Mouse (Mus musculus): ENCODE results near the gene Erfe. TPM values are rescaled to one million over a fixed set of nuclear protein-coding genes. Genes with fewer than 3 reads are reported as not detected.

Gene Erfe
- polyA plus RNA-seq, 1 experiment from 2014 or later = 1.1 TPM

GRCm38 (mm10) chr1:91344001-91344400 is 22.2 kb upstream of the Erfe start:
- Histone ChIP-seq H3K9me3 (ENCODE audit: control insufficient read depth, low read length) (no peaks in the 10 kb centered on the region), H3K9ac (ENCODE audit: low read length) (no peak overlapping the region), H3K27ac (replicated peaks; ENCODE audit: low read depth, low read length) (no peak overlapping the region), H3K4me2 (ENCODE audit: low read depth, severe bottlenecking) (no peak overlapping the region), H3K4me1 (ENCODE audit: control insufficient read depth, insufficient read depth, low read length) (peaks cover 9% of the 10 kb centered on the region), H3K36me3 (ENCODE audit: control insufficient read depth, insufficient read depth, low read length) (no peaks in the 10 kb centered on the region), H3K4me3 (ENCODE audit: low read depth, low read length) (no peak overlapping the region), H3K27me3 (ENCODE audit: control insufficient read depth, insufficient read depth, low read length) (peaks cover 48% of the 10 kb centered on the region)
- ATAC-seq (ENCODE audit: insufficient number of reproducible peaks, low FRiP score, low TSS enrichment, low read depth) (no peak), DNase-seq (ENCODE audit: low spot score) (no peak)
- 72% methylated on average over 3 of the region's 3 CpGs for WGBS

- DNase-seq (ENCODE audit: low spot score) (peak; percentile 54), ATAC-seq (ENCODE audit: insufficient number of reproducible peaks, low FRiP score, low TSS enrichment, low read depth) (no peak)
- peak overlapping the region; percentile 27 for H3K9ac ChIP-seq (ENCODE audit: low read length)
- no peak overlapping the region for H3K27ac ChIP-seq (replicated peaks; ENCODE audit: low read depth, low read length)
- H3K4me1 ChIP-seq (ENCODE audit: control insufficient read depth, insufficient read depth, low read length) = peaks cover 9% of the 10 kb centered on the region
- H3K9me3 ChIP-seq (ENCODE audit: control insufficient read depth, low read length) = no peaks in the 10 kb centered on the region
- H3K4me3 ChIP-seq (ENCODE audit: low read depth, low read length) = peak overlapping the region; percentile 23
- H3K36me3 ChIP-seq (ENCODE audit: control insufficient read depth, insufficient read depth, low read length) = no peaks in the 10 kb centered on the region
- peaks cover 48% of the 10 kb centered on the region for H3K27me3 ChIP-seq (ENCODE audit: control insufficient read depth, insufficient read depth, low read length)
- WGBS = 4% methylated on average over 64 of the region's 68 CpGs
- H3K4me2 ChIP-seq (ENCODE audit: low read depth, severe bottlenecking) = peak overlapping the region; percentile 51
These were observed 21.1 kb upstream of the Erfe start for GRCm38 (mm10) chr1:91344921-91345685.

GRCm38 (mm10) chr1:91346892-91347291 is 19.3 kb upstream of the Erfe start:
- no peak overlapping the region for H3K4me2 ChIP-seq (ENCODE audit: low read depth, severe bottlenecking)
- no peaks in the 10 kb centered on the region for H3K9me3 ChIP-seq (ENCODE audit: control insufficient read depth, low read length)
- H3K36me3 ChIP-seq (ENCODE audit: control insufficient read depth, insufficient read depth, low read length) = no peaks in the 10 kb centered on the region
- H3K27ac ChIP-seq (replicated peaks; ENCODE audit: low read depth, low read length) = no peak overlapping the region
- WGBS = 32% methylated on average over 3 of the region's 3 CpGs
- peaks cover 9% of the 10 kb centered on the region for H3K4me1 ChIP-seq (ENCODE audit: control insufficient read depth, insufficient read depth, low read length)
- H3K9ac ChIP-seq (ENCODE audit: low read length) = no peak overlapping the region
- DNase-seq (ENCODE audit: low spot score) (peak; percentile 79), ATAC-seq (ENCODE audit: insufficient number of reproducible peaks, low FRiP score, low TSS enrichment, low read depth) (no peak)
- peaks cover 45% of the 10 kb centered on the region for H3K27me3 ChIP-seq (ENCODE audit: control insufficient read depth, insufficient read depth, low read length)
- no peak overlapping the region for H3K4me3 ChIP-seq (ENCODE audit: low read depth, low read length)

- no peak within 1 kb of the TSS for H3K9ac ChIP-seq (ENCODE audit: low read length)
- H3K4me1 ChIP-seq (ENCODE audit: control insufficient read depth, insufficient read depth, low read length) = 0 out of 2 replicates have a peak, but pooled peaks cover 2% of the 10 kb centered on the region
- H3K9me3 ChIP-seq (ENCODE audit: control insufficient read depth, low read length) = no peaks in the 10 kb centered on the region
- no peak within 1 kb of the TSS for H3K4me2 ChIP-seq (ENCODE audit: low read depth, severe bottlenecking)
- no peak within 1 kb of the TSS for H3K27ac ChIP-seq (replicated peaks; ENCODE audit: low read depth, low read length)
- H3K27me3 ChIP-seq (ENCODE audit: control insufficient read depth, insufficient read depth, low read length) = peaks cover 10% of the 10 kb centered on the region
- H3K36me3 ChIP-seq (ENCODE audit: control insufficient read depth, insufficient read depth, low read length) = no peaks in the 10 kb centered on the region
- H3K4me3 ChIP-seq (ENCODE audit: low read depth, low read length) = no peak within 1 kb of the TSS
- ATAC-seq (ENCODE audit: insufficient number of reproducible peaks, low FRiP score, low TSS enrichment, low read depth) = no peak
- no peak for DNase-seq (ENCODE audit: low spot score)
- 68% methylated on average over 4 of the region's 4 CpGs for WGBS
These were observed 15.4 kb upstream of the Erfe start, which contains the start of gene Klhl30 for GRCm38 (mm10) chr1:91350841-91351240. Gene Klhl30 (plus strand): TSS chr1:91351016.

GRCm38 (mm10) chr1:91351249-91351648 is 15.0 kb upstream of the Erfe start:
- Histone ChIP-seq H3K4me3 (ENCODE audit: low read depth, low read length) (no peak overlapping the region), H3K36me3 (ENCODE audit: control insufficient read depth, insufficient read depth, low read length) (no peaks in the 10 kb centered on the region), H3K9ac (ENCODE audit: low read length) (no peak overlapping the region), H3K27ac (replicated peaks; ENCODE audit: low read depth, low read length) (no peak overlapping the region), H3K9me3 (ENCODE audit: control insufficient read depth, low read length) (no peaks in the 10 kb centered on the region), H3K4me2 (ENCODE audit: low read depth, severe bottlenecking) (no peak overlapping the region), H3K27me3 (ENCODE audit: control insufficient read depth, insufficient read depth, low read length) (peaks cover 6% of the 10 kb centered on the region), H3K4me1 (ENCODE audit: control insufficient read depth, insufficient read depth, low read length) (0 out of 2 replicates have a peak, but pooled peaks cover 2% of the 10 kb centered on the region)
- DNase-seq (ENCODE audit: low spot score) (no peak), ATAC-seq (ENCODE audit: insufficient number of reproducible peaks, low FRiP score, low TSS enrichment, low read depth) (no peak)
- 81% methylated on average over 3 of the region's 3 CpGs for WGBS

GRCm38 (mm10) chr1:91352277-91352676 is 14.0 kb upstream of the Erfe start:
- DNase-seq (ENCODE audit: low spot score) (no peak), ATAC-seq (ENCODE audit: insufficient number of reproducible peaks, low FRiP score, low TSS enrichment, low read depth) (no peak)
- 0 out of 2 replicates have a peak, but pooled peaks cover 2% of the 10 kb centered on the region for H3K4me1 ChIP-seq (ENCODE audit: control insufficient read depth, insufficient read depth, low read length)
- no peaks in the 10 kb centered on the region for H3K9me3 ChIP-seq (ENCODE audit: control insufficient read depth, low read length)
- 88% methylated on average over 2 of the region's 2 CpGs for WGBS
- no peaks in the 10 kb centered on the region for H3K36me3 ChIP-seq (ENCODE audit: control insufficient read depth, insufficient read depth, low read length)
- no peak overlapping the region for H3K4me2 ChIP-seq (ENCODE audit: low read depth, severe bottlenecking)
- H3K9ac ChIP-seq (ENCODE audit: low read length) = no peak overlapping the region
- H3K4me3 ChIP-seq (ENCODE audit: low read depth, low read length) = no peak overlapping the region
- H3K27me3 ChIP-seq (ENCODE audit: control insufficient read depth, insufficient read depth, low read length) = no peaks in the 10 kb centered on the region
- no peak overlapping the region for H3K27ac ChIP-seq (replicated peaks; ENCODE audit: low read depth, low read length)

DNA sequence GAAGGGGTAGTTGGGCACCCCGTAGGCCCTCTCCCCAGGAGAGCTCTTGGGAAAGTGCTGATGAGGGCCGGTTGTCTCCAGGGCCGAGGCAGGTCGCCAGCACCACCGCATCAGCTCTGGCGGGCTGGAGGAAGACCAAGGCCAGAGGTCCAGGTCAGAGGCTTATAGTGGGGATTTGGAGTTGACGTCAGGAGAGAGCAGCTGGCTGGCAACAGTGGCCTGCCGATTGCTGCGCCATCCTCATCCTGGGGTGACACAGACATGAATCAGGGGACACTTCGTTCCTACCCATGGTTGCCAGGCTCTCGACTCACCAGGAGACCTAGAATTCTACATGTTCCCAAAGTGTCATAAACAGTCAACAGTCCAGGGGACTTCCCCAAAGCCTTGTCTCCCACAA is 10.1 kb upstream of the Erfe start:
- Histone ChIP-seq H3K9ac (ENCODE audit: low read length) (no peak overlapping the region), H3K4me1 (ENCODE audit: control insufficient read depth, insufficient read depth, low read length) (0 out of 2 replicates have a peak, but pooled peaks cover 2% of the 10 kb centered on the region), H3K4me3 (ENCODE audit: low read depth, low read length) (no peak overlapping the region), H3K9me3 (ENCODE audit: control insufficient read depth, low read length) (no peaks in the 10 kb centered on the region), H3K36me3 (ENCODE audit: control insufficient read depth, insufficient read depth, low read length) (no peaks in the 10 kb centered on the region), H3K27me3 (ENCODE audit: control insufficient read depth, insufficient read depth, low read length) (no peaks in the 10 kb centered on the region), H3K4me2 (ENCODE audit: low read depth, severe bottlenecking) (no peak overlapping the region), H3K27ac (replicated peaks; ENCODE audit: low read depth, low read length) (no peak overlapping the region)
- 86% methylated on average over 11 of the region's 11 CpGs for WGBS
- no peak for ATAC-seq (ENCODE audit: insufficient number of reproducible peaks, low FRiP score, low TSS enrichment, low read depth)
- DNase-seq (ENCODE audit: low spot score) = no peak

GRCm38 (mm10) chr1:91362113-91362512 is 4.1 kb upstream of the Erfe start:
- peaks cover 2% of the 10 kb centered on the region; the same call in 1 of the 2 replicates for H3K9me3 ChIP-seq (ENCODE audit: control insufficient read depth, low read length)
- H3K9ac ChIP-seq (ENCODE audit: low read length) = no peak overlapping the region
- H3K36me3 ChIP-seq (ENCODE audit: control insufficient read depth, insufficient read depth, low read length) = no peaks in the 10 kb centered on the region
- no peak overlapping the region for H3K4me2 ChIP-seq (ENCODE audit: low read depth, severe bottlenecking)
- peaks cover under 1% of the 10 kb centered on the region; the same call in 1 of the 2 replicates for H3K27me3 ChIP-seq (ENCODE audit: control insufficient read depth, insufficient read depth, low read length)
- no peak overlapping the region for H3K27ac ChIP-seq (replicated peaks; ENCODE audit: low read depth, low read length)
- DNase-seq (ENCODE audit: low spot score) (no peak), ATAC-seq (ENCODE audit: insufficient number of reproducible peaks, low FRiP score, low TSS enrichment, low read depth) (no peak)
- no peak overlapping the region for H3K4me3 ChIP-seq (ENCODE audit: low read depth, low read length)
- H3K4me1 ChIP-seq (ENCODE audit: control insufficient read depth, insufficient read depth, low read length) = peaks cover 6% of the 10 kb centered on the region
- 77% methylated on average over 5 of the region's 5 CpGs for WGBS

Measured in limb, embryonic 11.5 days (tissue).